Mouse (Mus musculus) thymus, adult 2 months (tissue): ENCODE measurements at regions not wholly inside any gene's neighbourhood (a gene's known extent, or its start where the extent isn't known, plus 50 kb on each side); places are given as distances from the start of the nearest gene placed in this dataset.

Experiments used
- DNase-seq: peaks from one replicate; pipeline ENCODE4 v3.0.0; 2021
- H3K27ac ChIP-seq: fragments of 200-500 bp; 2 replicates; pipeline ENCODE4 v1.5.1; 2012; ENCODE audit warnings: low read length, control low read depth; ENCODE audit not compliant: control insufficient read depth, insufficient read depth
- H3K27me3 ChIP-seq: fragments of 200-500 bp; 2 replicates; pipeline ENCODE4 v1.6.1; 2012; ENCODE audit warnings: mild to moderate bottlenecking, low read length, moderate library complexity, mixed read lengths; ENCODE audit not compliant: control insufficient read depth, insufficient read depth
- H3K36me3 ChIP-seq: fragments of 200-500 bp; 2 replicates; pipeline ENCODE4 v1.6.1; 2012; ENCODE audit warnings: mild to moderate bottlenecking, low read length, moderate library complexity; ENCODE audit not compliant: control insufficient read depth, insufficient read depth
- H3K4me1 ChIP-seq: fragments of 200-500 bp; replicated peaks from 2 replicates; pipeline ENCODE4 v1.6.1; 2012; ENCODE audit warnings: low read length; ENCODE audit not compliant: control insufficient read depth, insufficient read depth
- H3K4me3 ChIP-seq: fragments of 200-500 bp; 2 replicates; pipeline ENCODE4 v1.5.1; 2012; ENCODE audit warnings: mild to moderate bottlenecking, low read length, control low read depth, moderate library complexity; ENCODE audit not compliant: control insufficient read depth, insufficient read depth
- CTCF ChIP-seq: fragments of 200-500 bp; IDR thresholded peaks from 2 replicates; pipeline ENCODE4 v1.5.1; 2012; ENCODE audit warnings: mild to moderate bottlenecking, control low read depth, low read length, moderate library complexity, borderline replicate concordance; ENCODE audit not compliant: control insufficient read depth, poor library complexity, insufficient read depth; ENCODE audit errors: extremely low read depth
- POLR2A ChIP-seq: fragments of 200-500 bp; IDR thresholded peaks from 2 replicates; pipeline ENCODE4 v1.6.1; 2012; ENCODE audit warnings: mild to moderate bottlenecking, low read length, control low read depth, moderate library complexity; ENCODE audit not compliant: control insufficient read depth, poor library complexity, insufficient read depth; ENCODE audit errors: extremely low read depth
- WGBS: fragments of 180-500 bp; shearing (Covaris S2); methylation state at CpG from one replicate; pipeline ENCODE4 v1.1.7; 2018; 5-methylcytosine and 5-hydroxymethylcytosine counted together

GRCm38 (mm10) chr8:109373977-109374376 is 119.8 kb upstream of the Pmfbp1 start:
- Histone ChIP-seq H3K27ac (no peak overlapping the region), H3K4me1 (no peaks in the 10 kb centered on the region), H3K36me3 (no peaks in the 10 kb centered on the region), H3K4me3 (no peak overlapping the region), H3K27me3 (no peaks in the 10 kb centered on the region)
- DNase-seq = no peak
- 89% methylated on average over 2 of the region's 2 CpGs for WGBS
- TF ChIP-seq CTCF (no peak), POLR2A (no peak)

GRCm38 (mm10) chr8:109384881-109385280 is 108.9 kb upstream of the Pmfbp1 start:
- Histone ChIP-seq H3K4me1 (no peaks in the 10 kb centered on the region), H3K4me3 (no peak overlapping the region), H3K27ac (no peak overlapping the region), H3K27me3 (no peaks in the 10 kb centered on the region), H3K36me3 (no peaks in the 10 kb centered on the region)
- WGBS = 99% methylated on average over 3 of the region's 3 CpGs
- TF ChIP-seq POLR2A (no peak), CTCF (no peak)
- DNase-seq = no peak

GRCm38 (mm10) chr8:109395133-109395855 is 98.5 kb upstream of the Pmfbp1 start:
- Histone ChIP-seq H3K4me3 (no peak overlapping the region), H3K27me3 (no peaks in the 10 kb centered on the region), H3K27ac (no peak overlapping the region), H3K36me3 (no peaks in the 10 kb centered on the region), H3K4me1 (no peaks in the 10 kb centered on the region)
- no peak for DNase-seq
- 33% methylated on average over 6 of the region's 6 CpGs for WGBS
- TF ChIP-seq CTCF = no peak
- TF ChIP-seq POLR2A = no peak

- Histone ChIP-seq H3K27me3 (no peaks in the 10 kb centered on the region), H3K4me3 (no peak overlapping the region)
- WGBS = 91% methylated on average over 11 of the region's 11 CpGs
These were observed 94.2 kb upstream of the Pmfbp1 start for GRCm38 (mm10) chr8:109399616-109400015.

GRCm38 (mm10) chr8:109400192-109400591 is 93.6 kb upstream of the Pmfbp1 start:
- H3K4me1 ChIP-seq = no peaks in the 10 kb centered on the region
- TF ChIP-seq POLR2A (no peak), CTCF (no peak)
- H3K36me3 ChIP-seq = no peaks in the 10 kb centered on the region
- H3K27ac ChIP-seq = no peak overlapping the region
- DNase-seq = no peak
- WGBS = 92% methylated on average over 5 of the region's 5 CpGs
- H3K4me3 ChIP-seq = no peak overlapping the region
- H3K27me3 ChIP-seq = no peaks in the 10 kb centered on the region

More at GRCm38 (mm10) chr8:109399616-109400015, 94.2 kb upstream of the Pmfbp1 start:
- DNase-seq = no peak
- no peaks in the 10 kb centered on the region for H3K36me3 ChIP-seq
- H3K4me1 ChIP-seq = no peaks in the 10 kb centered on the region
- TF ChIP-seq POLR2A = no peak
- no peak for TF ChIP-seq CTCF
- H3K27ac ChIP-seq = no peak overlapping the region

GRCm38 (mm10) chr8:109407913-109408312 is 85.9 kb upstream of the Pmfbp1 start:
- no peaks in the 10 kb centered on the region for H3K27me3 ChIP-seq
- 74% methylated on average over 5 of the region's 5 CpGs for WGBS
- H3K27ac ChIP-seq = no peak overlapping the region
- DNase-seq = no peak
- no peaks in the 10 kb centered on the region for H3K36me3 ChIP-seq
- TF ChIP-seq CTCF = no peak
- TF ChIP-seq POLR2A = no peak
- no peaks in the 10 kb centered on the region for H3K4me1 ChIP-seq
- no peak overlapping the region for H3K4me3 ChIP-seq

- no peaks in the 10 kb centered on the region for H3K27me3 ChIP-seq
- H3K27ac ChIP-seq = no peak overlapping the region
- no peak for DNase-seq
- H3K36me3 ChIP-seq = no peaks in the 10 kb centered on the region
- H3K4me1 ChIP-seq = no peaks in the 10 kb centered on the region
- 93% methylated on average over 6 of the region's 6 CpGs for WGBS
- H3K4me3 ChIP-seq = no peak overlapping the region
- TF ChIP-seq POLR2A (no peak), CTCF (no peak)
These were observed 83.3 kb upstream of the Pmfbp1 start for GRCm38 (mm10) chr8:109410531-109410930.
